Mouse (Mus musculus) urinary bladder, postnatal 10 days (tissue): ENCODE data around the gene S100pbp.
A peak's percentile ranks its signal among the peaks of the same experiment; 100 is the strongest.

ENCODE experiments used
- DNase-seq: peaks from one replicate; pipeline ENCODE4 v3.0.0; 2022; ENCODE audit warnings: low spot score

S100pbp gene

GRCm38 (mm10) chr4:129147552-129148103, 41.9 kb downstream of the S100pbp start:
- DNase-seq = no peak

GRCm38 (mm10) chr4:129146392-129146791, 43.1 kb downstream of the S100pbp start:
- DNase-seq = no peak

GRCm38 (mm10) chr4:129145943-129146342, 43.6 kb downstream of the S100pbp start:
- no peak for DNase-seq

GRCm38 (mm10) chr4:129145411-129145810, 44.1 kb downstream of the S100pbp start:
- no peak for DNase-seq

- DNase-seq = no peak
These were observed 44.8 kb downstream of the S100pbp start for GRCm38 (mm10) chr4:129144401-129145367.

- DNase-seq = no peak
These were observed 46.0 kb downstream of the S100pbp start for GRCm38 (mm10) chr4:129143509-129143908.

- DNase-seq = no peak
These were observed 47.0 kb downstream of the S100pbp start for GRCm38 (mm10) chr4:129142439-129143045.

- no peak for DNase-seq
These were observed 47.7 kb downstream of the S100pbp start for GRCm38 (mm10) chr4:129141560-129142438.

- DNase-seq = no peak
These were observed 48.7 kb downstream of the S100pbp start for GRCm38 (mm10) chr4:129140808-129141207.

- DNase-seq = no peak
These were observed 49.9 kb downstream of the S100pbp start for GRCm38 (mm10) chr4:129139642-129140041.

- DNase-seq = no peak
These were observed 51.9 kb downstream of the S100pbp start for GRCm38 (mm10) chr4:129137392-129138321.

GRCm38 (mm10) chr4:129136579-129137391, 52.7 kb downstream of the S100pbp start, which contains the start of gene Fndc5:
Gene Fndc5, plus strand, starts transcription at chr4:129136999.
- DNase-seq = no peak

GRCm38 (mm10) chr4:129136189-129136578, 53.3 kb downstream of the S100pbp start:
- no peak for DNase-seq

GRCm38 (mm10) chr4:129135637-129136036, 53.9 kb downstream of the S100pbp start:
- no peak for DNase-seq

- peak; percentile 47 for DNase-seq
These were observed 54.5 kb downstream of the S100pbp start for GRCm38 (mm10) chr4:129134799-129135585.

GRCm38 (mm10) chr4:129130755-129131303, 58.7 kb downstream of the S100pbp start:
- DNase-seq = no peak

GRCm38 (mm10) chr4:129130149-129130548, 59.4 kb downstream of the S100pbp start:
- no peak for DNase-seq

GRCm38 (mm10) chr4:129129387-129129786, 60.1 kb downstream of the S100pbp start:
- DNase-seq = no peak
